Mouse (Mus musculus): Measurements from ENCODE around the gene A730046J19Rik.

DNA sequence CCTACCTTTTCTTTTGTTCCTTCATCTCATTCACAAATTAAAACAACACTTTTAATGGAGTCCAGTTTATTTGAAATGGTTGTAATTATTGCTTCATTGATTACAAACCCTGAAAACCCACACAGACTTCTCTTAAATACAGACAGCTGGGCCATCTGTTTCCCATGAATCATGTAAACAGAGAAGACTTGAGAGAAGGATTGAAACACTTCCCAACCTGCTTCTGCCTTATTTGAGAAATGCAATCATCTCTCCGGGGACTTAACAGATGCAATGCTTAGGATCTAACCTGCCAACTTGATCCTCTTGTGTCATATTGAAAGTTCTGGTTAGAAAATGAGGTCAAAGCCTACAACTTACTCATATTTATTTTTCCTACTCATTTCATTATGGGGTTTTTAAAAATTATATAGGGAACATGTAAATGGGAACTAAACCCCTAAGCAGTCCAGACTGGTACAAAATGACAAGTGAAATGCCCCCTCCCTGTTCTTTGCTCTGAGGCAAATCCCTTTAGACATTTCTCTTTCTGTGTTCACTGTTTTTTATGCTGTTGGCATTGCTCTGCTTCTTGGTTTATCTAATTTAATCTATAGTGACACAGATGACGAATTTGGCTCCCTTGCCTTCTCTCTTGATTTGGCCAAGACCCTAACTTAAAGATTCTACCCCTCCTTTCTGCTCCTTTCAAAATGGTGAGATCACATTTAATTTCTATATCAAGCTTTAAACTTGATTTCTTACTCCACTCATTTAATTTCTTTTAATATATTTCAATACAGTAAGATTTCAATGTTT is 48.7 kb upstream of the A730046J19Rik start:
- TF ChIP-seq CTCF (conservative IDR thresholded peaks at IDR 0.05; ENCODE audit: low read length) (no peak), POU5F1 (IDR thresholded peaks at IDR 0.05; ENCODE audit: borderline replicate concordance, low read length) (no peak), NANOG (IDR thresholded peaks at IDR 0.05; ENCODE audit: borderline replicate concordance, low read length) (no peak)
